Mouse (Mus musculus) heart, postnatal 0 days (tissue): ENCODE data around the gene Dock8.

Experiments used
- CTCF ChIP-seq: IDR thresholded peaks from 2 replicates; pipeline ENCODE4 v1.5.1; 2016; ENCODE audit warnings: antibody characterized with exemption, control low read depth, low read depth
- EP300 ChIP-seq: IDR thresholded peaks from 2 replicates; pipeline ENCODE4 v1.6.1; 2016; ENCODE audit warnings: antibody characterized with exemption, low read depth

GRCm38 (mm10) chr19:25163426-25163825 lies 164.1 kb downstream of the Dock8 start:
- TF ChIP-seq EP300 (no peak), CTCF (no peak)
